Mouse (Mus musculus): ENCODE results near the gene Ddx3x.

GRCm38 (mm10) chrX:13278996-13279395 lies 1.8 kb upstream of the Ddx3x start:
- no peak for TF ChIP-seq EP300 (IDR thresholded peaks at IDR 0.05; ENCODE audit: low read length)
- TF ChIP-seq SIN3A (IDR thresholded peaks at IDR 0.05; ENCODE audit: low read length), result no peak
